In genomic region chr13:95849501-95850007, GRCm38 (mm10) we compare ENCODE assay signal across 11 mouse cellular contexts. TPM values are rescaled to one million over a fixed set of nuclear protein-coding genes. Genes with fewer than 3 reads are reported as not detected.
DNase-seq lines count a peak whose midpoint lies in the region; ATAC-seq and TF ChIP-seq lines count a peak whose summit lies in the region.
"Had no signal": no experiment of that assay in that cellular context is flagged by ENCODE, and none has a peak within 500 bp of the region (broad histone marks: within the 10 kb centered on the region; RNA-seq: fewer than 3 reads in every experiment).

No protein-coding gene starts in this region.

- H3K79me2 ChIP-seq in macrophage (ENCODE audit: inconsistent target) = peaks cover 70% of the 10 kb centered on the region; the same call in 1 of the 2 replicates

- peaks cover 22% of the 10 kb centered on the region for H3K4me1 ChIP-seq in forebrain, embryonic 12.5 days
- peaks cover 12% of the 10 kb centered on the region; the same call in 1 of the 2 replicates for H3K4me1 ChIP-seq in forebrain, embryonic 11.5 days (replicated peaks; ENCODE audit: control insufficient read depth, insufficient read depth, low read length)
- H3K4me1 ChIP-seq in bone marrow macrophage, adult 2 months (ENCODE audit: control insufficient read depth, insufficient read depth, low read length) = peaks cover 53% of the 10 kb centered on the region
- H3K4me1 ChIP-seq in hindbrain, embryonic 14.5 days (replicated peaks; ENCODE audit: control insufficient read depth, insufficient read depth, low read length) = 0 out of 2 replicates have a peak, but pooled peaks cover 6% of the 10 kb centered on the region

- TF ChIP-seq POLR2A in bone marrow macrophage, adult 2 months (IDR thresholded peaks at IDR 0.05; ENCODE audit: borderline replicate concordance, low read depth, low read length) = no peak

- 49% methylated on average over 7 of the region's 7 CpGs for WGBS in forebrain, embryonic 12.5 days
- 57% methylated on average over 7 of the region's 7 CpGs for WGBS in forebrain, embryonic 11.5 days
- WGBS in hindbrain, embryonic 14.5 days = 45% methylated on average over 7 of the region's 7 CpGs
- 63% methylated on average over 7 of the region's 7 CpGs for WGBS in macrophage (ENCODE audit: missing documents)

- 0 out of 2 replicates have a peak, but pooled peaks have one; percentile 36 for ATAC-seq in forebrain, embryonic 12.5 days (ENCODE audit: low FRiP score)
- no peak for ATAC-seq in forebrain, embryonic 11.5 days (replicated peaks; ENCODE audit: low FRiP score)
- peak; percentile 31; the same call in 1 of the 2 replicates for ATAC-seq in hindbrain, embryonic 14.5 days (ENCODE audit: low FRiP score)
- ATAC-seq: liver, postnatal 0 days had no signal

- H3K27me3 ChIP-seq in forebrain, embryonic 12.5 days = no peaks in the 10 kb centered on the region
- no peaks in the 10 kb centered on the region for H3K27me3 ChIP-seq in forebrain, embryonic 11.5 days (ENCODE audit: control insufficient read depth, insufficient read depth, low read length)
- no peaks in the 10 kb centered on the region for H3K27me3 ChIP-seq in hindbrain, embryonic 14.5 days (ENCODE audit: control insufficient read depth, insufficient read depth, low read length)

- no peaks in the 10 kb centered on the region for H3K36me3 ChIP-seq in forebrain, embryonic 12.5 days (replicated peaks)
- H3K36me3 ChIP-seq in forebrain, embryonic 11.5 days (ENCODE audit: control insufficient read depth, insufficient read depth, low read length) = no peaks in the 10 kb centered on the region
- H3K36me3 ChIP-seq in hindbrain, embryonic 14.5 days (replicated peaks; ENCODE audit: control insufficient read depth, insufficient read depth) = no peaks in the 10 kb centered on the region
- H3K36me3 ChIP-seq in macrophage (ENCODE audit: inconsistent target) = no peaks in the 10 kb centered on the region

- TF ChIP-seq CTCF in bone marrow macrophage, adult 2 months (IDR thresholded peaks at IDR 0.05; ENCODE audit: low read depth, low read length) = no peak

- H3K9me3 ChIP-seq in forebrain, embryonic 12.5 days = no peaks in the 10 kb centered on the region
- H3K9me3 ChIP-seq in forebrain, embryonic 11.5 days (ENCODE audit: control insufficient read depth, low read length) = no peaks in the 10 kb centered on the region
- H3K9me3 ChIP-seq in hindbrain, embryonic 14.5 days (ENCODE audit: control insufficient read depth, low read length) = no peaks in the 10 kb centered on the region

- no peak overlapping the region for H3K9ac ChIP-seq in forebrain, embryonic 12.5 days
- no peak overlapping the region for H3K9ac ChIP-seq in forebrain, embryonic 11.5 days (ENCODE audit: low read length)
- no peak overlapping the region for H3K9ac ChIP-seq in hindbrain, embryonic 14.5 days
- H3K9ac ChIP-seq: liver, postnatal 0 days had no signal

- H3K4me2 ChIP-seq in forebrain, embryonic 12.5 days = no peak overlapping the region
- no peak overlapping the region for H3K4me2 ChIP-seq in forebrain, embryonic 11.5 days (ENCODE audit: low read depth, low read length, severe bottlenecking)
- H3K4me2 ChIP-seq in hindbrain, embryonic 14.5 days (replicated peaks) = no peak overlapping the region

- H3K27ac ChIP-seq in forebrain, embryonic 12.5 days = no peak overlapping the region
- no peak overlapping the region for H3K27ac ChIP-seq in forebrain, embryonic 11.5 days (ENCODE audit: low read depth, low read length)
- H3K27ac ChIP-seq in bone marrow macrophage, adult 2 months (ENCODE audit: insufficient read depth, low read depth, low read length) = peak overlapping the region; percentile 71
- H3K27ac ChIP-seq in hindbrain, embryonic 14.5 days = no peak overlapping the region
- peak overlapping the region; percentile 57 for H3K27ac ChIP-seq in macrophage

- H3K4me3 ChIP-seq in forebrain, embryonic 12.5 days (replicated peaks) = no peak overlapping the region
- H3K4me3 ChIP-seq in forebrain, embryonic 11.5 days (ENCODE audit: low read depth, low read length) = no peak overlapping the region
- no peak overlapping the region for H3K4me3 ChIP-seq in bone marrow macrophage, adult 2 months (ENCODE audit: insufficient read depth, low read length)
- H3K4me3 ChIP-seq in hindbrain, embryonic 14.5 days (replicated peaks; ENCODE audit: low read length) = no peak overlapping the region
- no peak overlapping the region for H3K4me3 ChIP-seq in macrophage (ENCODE audit: inconsistent target)

- no peak for DNase-seq in forebrain, embryonic 11.5 days (ENCODE audit: low spot score)
- DNase-seq in hindbrain, embryonic 14.5 days (ENCODE audit: low spot score) = no peak
- DNase-seq in kidney, postnatal 14 days = no peak
- no peak for DNase-seq in lung, postnatal 36 days
- DNase-seq in kidney, adult 11 months = no peak
- DNase-seq: heart, adult 18-20 months; kidney, adult 8-10 months; liver, postnatal 0 days had no signal

RNA-seq across cellular contexts. Expression of gene Iqgap2, which starts 42.2 kb away (rescaled TPM):
- 16.7 and 17.2 TPM in 2 replicates for polyA plus RNA-seq in forebrain, embryonic 12.5 days (2016; fragmentation: Nextera tagmentation; extraction: Ambion mirVana)
- polyA plus RNA-seq in forebrain, embryonic 11.5 days (2014; fragmentation: Nextera tagmentation; extraction: Ambion mirVana) = 19.8 and 20.1 TPM in 2 replicates
- 43.3 and 48.2 TPM in 2 replicates for polyA plus RNA-seq in bone marrow macrophage, adult 2 months (2012; ENCODE audit: insufficient read depth, insufficient read length, missing spikeins)
- polyA plus RNA-seq in hindbrain, embryonic 14.5 days (2014; fragmentation: Nextera tagmentation; extraction: Ambion mirVana) = 3.8 and 4.4 TPM in 2 replicates
- total RNA-seq in macrophage (2018; cell fraction: chromatin; rRNA removed) = 100 to 1,000 TPM in 2 of 26 experiments, 10 to 100 TPM in 24; 22.4 to 112 (median 68.5) TPM
- 10 to 100 TPM; 24.6 to 68.2 (median 47.0) TPM for total RNA-seq in macrophage (2018; cell fraction: cytosol; rRNA removed)
- total RNA-seq in macrophage (2018; cell fraction: nucleus; rRNA removed) = 10 to 100 TPM; 35.0 to 80.6 (median 53.5) TPM
- 34.1 to 70.8 TPM (median 49.3 TPM) in 3 replicates for polyA plus RNA-seq in macrophage (2018)

Comparison
In these comparisons a context has a peak if more than half of its experiments do, and no peak if none do; other contexts are left out.
1. H3K27ac ChIP-seq: peak in bone marrow macrophage, adult 2 months (single experiment) and macrophage (single experiment); none in forebrain, embryonic 12.5 days (single experiment), forebrain, embryonic 11.5 days (single experiment) and hindbrain, embryonic 14.5 days (single experiment).